Mouse (Mus musculus) heart, adult 8-10 months (tissue): Measurements from ENCODE around the gene Trim13. TPM values are rescaled to one million over a fixed set of nuclear protein-coding genes. Genes with fewer than 3 reads are reported as not detected.

Source experiments
- DNase-seq: peaks from one replicate; pipeline ENCODE4 v3.0.0; 2022; ENCODE audit warnings: low spot score
- microRNA-seq: library from miRNA; unstranded; fragments of <30 nt; microRNA quantifications from one replicate; pipeline ENCODE4 v1.2.0, GENCODE M21; 2022
- total RNA-seq, 4 experiments: library from RNA; stranded (reverse); gene quantifications; 2 replicates each; pipeline ENCODE4 v1.2.4; 2022

Trim13 gene
- total RNA-seq, 4 experiments from 2014 or later, result 7.1 to 8.6 (median 8.1) TPM

- DNase-seq, result no peak
Measured at GRCm38 (mm10) chr14:61613319-61613718, 15.3 kb downstream of the Trim13 start.

GRCm38 (mm10) chr14:61620371-61620770 lies 22.3 kb downstream of the Trim13 start:
- DNase-seq, result no peak

- no peak for DNase-seq
Measured at GRCm38 (mm10) chr14:61635969-61636368, 37.9 kb downstream of the Trim13 start.

- no peak for DNase-seq
Measured at GRCm38 (mm10) chr14:61642668-61643067, 44.6 kb downstream of the Trim13 start.

DNA sequence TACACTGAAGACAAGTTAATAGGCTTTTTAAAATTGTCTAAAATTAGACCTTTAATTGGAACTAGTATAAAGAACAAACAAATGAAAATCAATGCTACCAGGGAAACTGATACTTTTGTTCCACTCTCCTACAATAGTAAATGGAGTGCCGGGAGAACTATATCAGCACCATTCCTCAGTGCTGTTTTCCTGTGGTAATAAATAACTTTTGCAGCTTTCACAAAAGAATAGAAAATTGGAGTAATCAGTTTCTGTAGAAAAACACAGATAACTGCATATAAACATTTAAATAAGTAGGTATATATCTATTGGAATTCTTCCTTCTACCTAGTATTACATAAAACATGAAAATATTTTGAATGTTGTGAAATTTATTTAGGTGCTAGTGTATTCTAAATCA lies 47.5 kb downstream of the Trim13 start:
- DNase-seq, result no peak

GRCm38 (mm10) chr14:61647182-61647880 lies 49.3 kb downstream of the Trim13 start:
- peak; percentile 46 for DNase-seq

GRCm38 (mm10) chr14:61647881-61648684 lies 50.0 kb downstream of the Trim13 start:
- no peak for DNase-seq

DNA sequence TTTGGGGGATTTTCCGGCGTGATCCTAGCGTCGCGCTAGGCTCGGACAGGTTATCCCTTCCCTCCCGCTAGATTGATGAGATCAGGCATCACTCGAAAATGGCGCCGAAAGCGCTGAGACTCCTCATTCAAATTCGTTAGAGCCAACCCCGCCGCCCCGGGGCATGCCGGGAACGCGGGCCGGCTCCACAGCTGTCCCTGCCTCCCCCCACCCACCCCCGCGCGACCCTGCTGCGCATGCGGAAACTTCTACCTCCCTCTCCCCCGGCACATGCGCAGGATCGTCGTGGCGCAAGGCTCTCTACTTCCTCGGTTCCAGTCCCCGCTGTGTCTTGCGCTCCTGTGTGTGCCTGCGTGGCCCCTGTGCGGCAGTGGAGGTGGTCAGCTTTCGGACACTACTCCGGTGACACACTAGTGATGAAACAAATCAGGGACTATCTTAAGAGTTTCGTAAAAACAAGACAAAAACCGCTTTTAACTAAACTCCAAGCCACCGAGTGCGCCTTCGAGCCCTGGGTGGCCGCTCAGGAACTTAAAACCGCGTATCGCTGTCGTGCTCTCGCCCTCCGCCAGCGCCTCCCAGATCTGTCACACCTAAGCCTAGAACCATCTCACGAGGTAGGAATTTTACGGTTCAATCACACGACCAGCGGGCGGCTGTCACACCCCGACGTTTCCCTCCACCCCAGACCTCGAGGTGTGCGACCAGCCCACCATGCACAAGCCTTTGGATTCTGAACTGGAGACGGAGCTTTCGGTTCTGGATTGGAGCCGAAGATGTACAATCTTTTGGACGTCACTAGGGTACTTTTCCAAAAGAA lies 50.8 kb downstream of the Trim13 start:
- DNase-seq, result peak; percentile 94

- peak; percentile 48 for DNase-seq
Measured at GRCm38 (mm10) chr14:61650291-61650960, 52.4 kb downstream of the Trim13 start.

Small RNAs within 50 kb of the gene (microRNA-seq; reads per million reads assigned to microRNA genes)
- gene Mir15a (993 reads per million, percentile 82 among the genes with 10 or more reads in this experiment), gene Mir16-1 (839 reads per million, percentile 80 among the genes with 10 or more reads in this experiment)

Other genes with a start within 250 kb of the Trim13 start
- 1 to 10 TPM; 1.3 to 1.6 (median 1.4) TPM for gene Ebpl, start 237.8 kb upstream of the Trim13 start, total RNA-seq
- 10 to 100 TPM; 51.4 to 63.7 (median 59.9) TPM for gene Kpna3, start 158.4 kb upstream of the Trim13 start, total RNA-seq
- 10 to 100 TPM; 52.6 to 61.9 (median 58.5) TPM for gene Spryd7, start 41.4 kb upstream of the Trim13 start, total RNA-seq
- gene Kcnrg, start 9.2 kb downstream of the Trim13 start, total RNA-seq, result under 1 TPM in 2 of 4 experiments, not detected in 2; 0.12 to 0.16 TPM